Mouse (Mus musculus) lung, postnatal 0 days (tissue): ENCODE results near the gene Tmem132d.

Experiments
- CTCF ChIP-seq: IDR thresholded peaks from 2 replicates; pipeline ENCODE4 v1.5.1; 2016; ENCODE audit warnings: antibody characterized with exemption, mild to moderate bottlenecking
- EP300 ChIP-seq: IDR thresholded peaks from 2 replicates; pipeline ENCODE4 v1.6.1; 2016; ENCODE audit warnings: antibody characterized with exemption, mild to moderate bottlenecking, control low read depth

DNA sequence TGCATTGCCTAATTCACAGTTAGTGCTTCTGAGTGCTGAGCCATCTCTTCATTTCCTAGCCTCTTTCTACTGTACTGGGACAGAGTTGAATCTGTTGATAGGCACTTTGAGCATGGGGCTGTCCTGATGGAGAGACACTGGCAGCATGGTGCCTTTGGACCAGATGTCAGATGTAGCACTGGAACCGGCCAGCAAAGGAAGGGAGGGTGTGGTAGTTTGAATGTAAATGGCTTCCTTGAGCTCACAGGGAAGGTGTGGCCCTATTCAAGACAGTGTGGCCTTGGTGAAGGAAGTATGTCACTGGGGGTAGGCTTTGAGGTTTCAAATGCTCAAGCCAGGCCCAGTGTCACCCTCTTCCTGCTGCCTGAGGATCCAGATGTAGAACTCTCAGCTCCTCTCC, 602.0 kb downstream of the Tmem132d start:
- TF ChIP-seq CTCF (no peak), EP300 (no peak)
